In genomic region chr3:98427600-98428448, GRCm38 (mm10) we compare ENCODE assay signal across 8 mouse cellular contexts. TPM values are rescaled to one million over a fixed set of nuclear protein-coding genes. Genes with fewer than 3 reads are reported as not detected.
DNase-seq lines count a peak whose midpoint lies in the region; ATAC-seq and TF ChIP-seq lines count a peak whose summit lies in the region.

No protein-coding gene starts in this region.

- H3K9me3 ChIP-seq in embryonic facial prominence, embryonic 13.5 days: no peaks in the 10 kb centered on the region
- no peaks in the 10 kb centered on the region for H3K9me3 ChIP-seq in heart, embryonic 10.5 days
- H3K9me3 ChIP-seq in kidney, embryonic 14.5 days (ENCODE audit: control insufficient read depth, low read length): no peaks in the 10 kb centered on the region
- no peaks in the 10 kb centered on the region for H3K9me3 ChIP-seq in stomach, embryonic 16.5 days (replicated peaks; ENCODE audit: control insufficient read depth, low read length)

- H3K4me3 ChIP-seq in embryonic facial prominence, embryonic 13.5 days: peak overlapping the region; percentile 64
- peak overlapping the region; percentile 75 for H3K4me3 ChIP-seq in heart, embryonic 10.5 days
- peak overlapping the region; percentile 58 for H3K4me3 ChIP-seq in kidney, embryonic 14.5 days (ENCODE audit: low read length)
- H3K4me3 ChIP-seq in liver, adult 2 months (ENCODE audit: insufficient read depth, low read depth, low read length): peak overlapping the region; percentile 67
- H3K4me3 ChIP-seq in stomach, embryonic 16.5 days (replicated peaks; ENCODE audit: low read length): peak overlapping the region; percentile 66

- no peak for TF ChIP-seq CTCF in liver, adult 2 months (IDR thresholded peaks at IDR 0.05; ENCODE audit: low read depth, low read length)

- H3K4me2 ChIP-seq in embryonic facial prominence, embryonic 13.5 days: peak overlapping the region; percentile 100
- H3K4me2 ChIP-seq in kidney, embryonic 14.5 days (replicated peaks; ENCODE audit: low read depth, low read length): peak overlapping the region; percentile 98
- peak overlapping the region; percentile 100 for H3K4me2 ChIP-seq in stomach, embryonic 16.5 days (ENCODE audit: low read depth, low read length)

- peak; percentile 88 for ATAC-seq in embryonic facial prominence, embryonic 13.5 days (ENCODE audit: insufficient number of reproducible peaks, insufficient read depth, low FRiP score, low TSS enrichment, low read depth)
- peak; percentile 95 for ATAC-seq in kidney, embryonic 14.5 days (ENCODE audit: low FRiP score, low TSS enrichment)
- peak; percentile 92 for ATAC-seq in stomach, embryonic 16.5 days (ENCODE audit: insufficient read depth, low FRiP score)

- 0 out of 2 replicates have a peak, but pooled peaks cover 6% of the 10 kb centered on the region for H3K36me3 ChIP-seq in embryonic facial prominence, embryonic 13.5 days
- peaks cover 10% of the 10 kb centered on the region for H3K36me3 ChIP-seq in heart, embryonic 10.5 days
- H3K36me3 ChIP-seq in kidney, embryonic 14.5 days (ENCODE audit: control insufficient read depth, insufficient read depth, low read length): peaks cover 2% of the 10 kb centered on the region; the same call in 1 of the 2 replicates
- no peaks in the 10 kb centered on the region for H3K36me3 ChIP-seq in liver, adult 2 months (ENCODE audit: control insufficient read depth, insufficient read depth, low read length)
- no peaks in the 10 kb centered on the region for H3K36me3 ChIP-seq in stomach, embryonic 16.5 days (ENCODE audit: control insufficient read depth, insufficient read depth, low read length)

- under 1% methylated on average over 106 of the region's 110 CpGs for WGBS in embryonic facial prominence, embryonic 13.5 days
- under 1% methylated on average over 104 of the region's 110 CpGs for WGBS in heart, embryonic 10.5 days
- WGBS in kidney, embryonic 14.5 days: 1% methylated on average over 93 of the region's 110 CpGs
- WGBS in liver, adult 2 months: 2% methylated on average over 110 of the region's 110 CpGs
- 1% methylated on average over 110 of the region's 110 CpGs for WGBS in stomach, embryonic 16.5 days

- no peaks in the 10 kb centered on the region for H3K79me2 ChIP-seq in liver, adult 2 months (ENCODE audit: control insufficient read depth, insufficient read depth, low read length)

- 0 out of 2 replicates have a peak, but pooled peaks have one; percentile 35 for TF ChIP-seq POLR2A in liver, adult 2 months (IDR thresholded peaks at IDR 0.05; ENCODE audit: extremely low read depth, insufficient read depth, low read length)

- peaks cover 18% of the 10 kb centered on the region for H3K4me1 ChIP-seq in embryonic facial prominence, embryonic 13.5 days
- peaks cover 29% of the 10 kb centered on the region for H3K4me1 ChIP-seq in heart, embryonic 10.5 days
- H3K4me1 ChIP-seq in kidney, embryonic 14.5 days (ENCODE audit: control insufficient read depth, insufficient read depth, low read length): peaks cover 16% of the 10 kb centered on the region; the same call in 1 of the 2 replicates
- H3K4me1 ChIP-seq in liver, adult 2 months (ENCODE audit: control insufficient read depth, insufficient read depth, low read length): peaks cover 8% of the 10 kb centered on the region
- H3K4me1 ChIP-seq in stomach, embryonic 16.5 days (ENCODE audit: control insufficient read depth, insufficient read depth, low read length): peaks cover 13% of the 10 kb centered on the region

- peaks cover 49% of the 10 kb centered on the region for H3K27me3 ChIP-seq in embryonic facial prominence, embryonic 13.5 days
- H3K27me3 ChIP-seq in heart, embryonic 10.5 days (ENCODE audit: insufficient read depth, poor library complexity, severe bottlenecking): peaks cover 36% of the 10 kb centered on the region
- H3K27me3 ChIP-seq in kidney, embryonic 14.5 days (ENCODE audit: control insufficient read depth, insufficient read depth, low read length): 0 out of 2 replicates have a peak, but pooled peaks cover 11% of the 10 kb centered on the region
- peaks cover 3% of the 10 kb centered on the region; the same call in 1 of the 2 replicates for H3K27me3 ChIP-seq in liver, adult 2 months (ENCODE audit: control insufficient read depth, insufficient read depth, low read length)
- H3K27me3 ChIP-seq in stomach, embryonic 16.5 days (ENCODE audit: control insufficient read depth, insufficient read depth, low read length): peaks cover 22% of the 10 kb centered on the region

- no peak overlapping the region for H3K27ac ChIP-seq in embryonic facial prominence, embryonic 13.5 days
- H3K27ac ChIP-seq in heart, embryonic 10.5 days: peak overlapping the region; percentile 81
- no peak overlapping the region for H3K27ac ChIP-seq in kidney, embryonic 14.5 days (ENCODE audit: low read depth, low read length)
- H3K27ac ChIP-seq in liver, adult 2 months (replicated peaks; ENCODE audit: insufficient read depth, low read depth, low read length): no peak overlapping the region
- no peak overlapping the region for H3K27ac ChIP-seq in stomach, embryonic 16.5 days (ENCODE audit: low read length)

- H3K9ac ChIP-seq in embryonic facial prominence, embryonic 13.5 days: peak overlapping the region; percentile 71
- H3K9ac ChIP-seq in kidney, embryonic 14.5 days (ENCODE audit: low read depth, low read length): peak overlapping the region; percentile 70
- peak overlapping the region; percentile 67 for H3K9ac ChIP-seq in liver, adult 2 months (ENCODE audit: low read depth, low read length)
- peak overlapping the region; percentile 71 for H3K9ac ChIP-seq in stomach, embryonic 16.5 days (ENCODE audit: low read length)

- DNase-seq in spleen, adult 18-20 months: peak; percentile 59 to 68
- no peak for DNase-seq in spleen, adult 12 weeks (ENCODE audit: low spot score)
- DNase-seq in heart, embryonic 10.5 days (ENCODE audit: low spot score): peak; percentile 89
- peak; percentile 63 for DNase-seq in liver, adult 2 months (ENCODE audit: extremely low read depth, low read depth, low spot score)
- peak; percentile 65 for DNase-seq in naive thymus-derived CD4-positive, alpha-beta T cell, adult 2 months (ENCODE audit: low read depth)

RNA-seq across cellular contexts. Expression of gene Gm4450, which starts 29.1 kb away (rescaled TPM):
- not detected in 2 replicates for polyA plus RNA-seq in embryonic facial prominence, embryonic 13.5 days (2015; fragmentation: Nextera tagmentation; extraction: Ambion mirVana)
- polyA plus RNA-seq in heart, embryonic 10.5 days (2016; fragmentation: Nextera tagmentation; extraction: Ambion mirVana): 0.20 TPM in 1 of 2 replicates, not detected in the other
- 4.8 and 8.3 TPM in 2 replicates for polyA plus RNA-seq in kidney, embryonic 14.5 days (2014; fragmentation: Nextera tagmentation; extraction: Ambion mirVana)
- not detected in 2 replicates for total RNA-seq in liver, adult 2 months (2014; rRNA removed)
- not detected in 2 replicates for polyA plus RNA-seq in liver, adult 2 months (2012; rRNA removed)
- 0.08 TPM in 1 of 2 replicates, not detected in the other for polyA plus RNA-seq in stomach, embryonic 16.5 days (2015; fragmentation: Nextera tagmentation; extraction: Ambion mirVana)

RNA-seq across cellular contexts. Expression of gene Zfp697, which starts 45.6 kb away (rescaled TPM):
- polyA plus RNA-seq in embryonic facial prominence, embryonic 13.5 days (2015; fragmentation: Nextera tagmentation; extraction: Ambion mirVana): 7.2 and 8.2 TPM in 2 replicates
- polyA plus RNA-seq in heart, embryonic 10.5 days (2016; fragmentation: Nextera tagmentation; extraction: Ambion mirVana): 7.3 and 10.0 TPM in 2 replicates
- polyA plus RNA-seq in kidney, embryonic 14.5 days (2014; fragmentation: Nextera tagmentation; extraction: Ambion mirVana): 18.0 and 21.5 TPM in 2 replicates
- 1.0 and 1.2 TPM in 2 replicates for total RNA-seq in liver, adult 2 months (2014; rRNA removed)
- polyA plus RNA-seq in liver, adult 2 months (2012; rRNA removed): 0.73 and 1.3 TPM in 2 replicates
- polyA plus RNA-seq in stomach, embryonic 16.5 days (2015; fragmentation: Nextera tagmentation; extraction: Ambion mirVana): 4.7 and 5.4 TPM in 2 replicates
